Mouse (Mus musculus) embryonic facial prominence, embryonic 15.5 days (tissue): Measurements from ENCODE around the gene Pex10. TPM values are rescaled to one million over a fixed set of nuclear protein-coding genes. Genes with fewer than 3 reads are reported as not detected.

Source experiments
- ATAC-seq: fragments of 200-750 bp; cut with Nextera tagmentation; 2 replicates; pipeline ENCODE4 v1.8.0; 2017; ENCODE audit warnings: low read depth, moderate TSS enrichment; ENCODE audit not compliant: insufficient number of reproducible peaks, low FRiP score, low TSS enrichment
- H3K27ac ChIP-seq: fragments of 300-500 bp; sonication (generic); replicated peaks from 2 replicates; pipeline ENCODE4 v1.5.1; 2015; ENCODE audit warnings: mild to moderate bottlenecking, inconsistent platforms
- H3K27me3 ChIP-seq: fragments of 300-500 bp; sonication (generic); 2 replicates; pipeline ENCODE4 v1.6.1; 2015; ENCODE audit warnings: inconsistent platforms
- H3K36me3 ChIP-seq: fragments of 300-500 bp; sonication (generic); 2 replicates; pipeline ENCODE4 v1.6.1; 2015; ENCODE audit warnings: mild to moderate bottlenecking, inconsistent platforms
- H3K4me1 ChIP-seq: fragments of 300-500 bp; sonication (generic); 2 replicates; pipeline ENCODE4 v1.6.1; 2015; ENCODE audit warnings: inconsistent platforms
- H3K4me2 ChIP-seq: fragments of 300-500 bp; sonication (generic); replicated peaks from 2 replicates; pipeline ENCODE4 v1.6.1; 2015; ENCODE audit warnings: mild to moderate bottlenecking, inconsistent platforms
- H3K4me3 ChIP-seq: fragments of 300-500 bp; sonication (generic); replicated peaks from 2 replicates; pipeline ENCODE4 v1.5.1; 2015; ENCODE audit warnings: mild to moderate bottlenecking, inconsistent platforms
- H3K9ac ChIP-seq: fragments of 300-500 bp; sonication (generic); 2 replicates; pipeline ENCODE4 v1.6.1; 2015; ENCODE audit warnings: inconsistent platforms
- H3K9me3 ChIP-seq: fragments of 300-500 bp; sonication (generic); replicated peaks from 2 replicates; pipeline ENCODE4 v1.6.1; 2016; ENCODE audit warnings: inconsistent platforms
- WGBS: fragments of 180-500 bp; shearing (Covaris S2); methylation state at CpG from one replicate; pipeline ENCODE4 v1.1.7; 2015; 5-methylcytosine and 5-hydroxymethylcytosine counted together
- polyA plus RNA-seq: library from polyadenylated mRNA; unstranded; fragments of >200 nt; fragmentation: Nextera tagmentation; extraction: Ambion mirVana; gene quantifications from 2 replicates; pipeline ENCODE4 v1.2.1, GENCODE M21; 2015

Pex10 gene
- polyA plus RNA-seq, 1 experiment from 2014 or later = 22.1 TPM

GRCm38 (mm10) chr4:155095238-155095900 is 28.6 kb downstream of the Pex10 start:
- peak; percentile 73 for ATAC-seq
- H3K4me1 ChIP-seq = peaks cover 15% of the 10 kb centered on the region
- no peak overlapping the region for H3K4me2 ChIP-seq
- H3K27me3 ChIP-seq = no peaks in the 10 kb centered on the region
- no peak overlapping the region for H3K4me3 ChIP-seq
- no peaks in the 10 kb centered on the region for H3K36me3 ChIP-seq
- WGBS = 46% methylated on average over 8 of the region's 8 CpGs
- H3K27ac ChIP-seq = peak overlapping the region; percentile 49; the same call in 1 of the 2 replicates
- H3K9me3 ChIP-seq = no peaks in the 10 kb centered on the region
- H3K9ac ChIP-seq = no peak overlapping the region

GRCm38 (mm10) chr4:155095967-155096366 is 29.2 kb downstream of the Pex10 start:
- Histone ChIP-seq H3K4me1 (peaks cover 15% of the 10 kb centered on the region), H3K27ac (0 out of 2 replicates have a peak overlapping the region, but pooled peaks have one; percentile 49), H3K9me3 (no peaks in the 10 kb centered on the region), H3K27me3 (no peaks in the 10 kb centered on the region), H3K4me2 (no peak overlapping the region), H3K9ac (no peak overlapping the region), H3K4me3 (no peak overlapping the region), H3K36me3 (no peaks in the 10 kb centered on the region)
- WGBS = 87% methylated on average over 8 of the region's 8 CpGs
- ATAC-seq = no peak

GRCm38 (mm10) chr4:155097452-155097851 is 30.6 kb downstream of the Pex10 start:
- Histone ChIP-seq H3K27me3 (no peaks in the 10 kb centered on the region), H3K9ac (no peak overlapping the region), H3K36me3 (no peaks in the 10 kb centered on the region), H3K4me3 (no peak overlapping the region), H3K27ac (no peak overlapping the region), H3K9me3 (no peaks in the 10 kb centered on the region), H3K4me1 (peaks cover 15% of the 10 kb centered on the region), H3K4me2 (no peak overlapping the region)
- no peak for ATAC-seq
- WGBS = 72% methylated on average over 6 of the region's 6 CpGs

- no peaks in the 10 kb centered on the region for H3K36me3 ChIP-seq
- 79% methylated on average over 4 of the region's 4 CpGs for WGBS
- no peak overlapping the region for H3K4me3 ChIP-seq
- no peaks in the 10 kb centered on the region for H3K9me3 ChIP-seq
- no peak overlapping the region for H3K4me2 ChIP-seq
- no peak for ATAC-seq
- no peak overlapping the region for H3K27ac ChIP-seq
- H3K4me1 ChIP-seq = peaks cover 15% of the 10 kb centered on the region
- no peaks in the 10 kb centered on the region for H3K27me3 ChIP-seq
- H3K9ac ChIP-seq = no peak overlapping the region
Observed at GRCm38 (mm10) chr4:155098572-155098971, 31.8 kb downstream of the Pex10 start.

GRCm38 (mm10) chr4:155107886-155108285 is 41.1 kb downstream of the Pex10 start:
- Histone ChIP-seq H3K9ac (no peak overlapping the region), H3K4me1 (peaks cover 3% of the 10 kb centered on the region; the same call in 1 of the 2 replicates), H3K36me3 (no peaks in the 10 kb centered on the region), H3K27ac (no peak overlapping the region), H3K27me3 (no peaks in the 10 kb centered on the region), H3K4me2 (no peak overlapping the region), H3K4me3 (no peak overlapping the region), H3K9me3 (no peaks in the 10 kb centered on the region)
- ATAC-seq = no peak
- WGBS = 98% methylated on average over 4 of the region's 4 CpGs

GRCm38 (mm10) chr4:155109471-155109870 is 42.7 kb downstream of the Pex10 start:
- Histone ChIP-seq H3K27me3 (no peaks in the 10 kb centered on the region), H3K9me3 (no peaks in the 10 kb centered on the region), H3K9ac (no peak overlapping the region), H3K27ac (no peak overlapping the region), H3K36me3 (no peaks in the 10 kb centered on the region), H3K4me1 (peaks cover 14% of the 10 kb centered on the region), H3K4me2 (no peak overlapping the region), H3K4me3 (no peak overlapping the region)
- 52% methylated on average over 5 of the region's 5 CpGs for WGBS
- no peak for ATAC-seq

GRCm38 (mm10) chr4:155113766-155114410 is 47.1 kb downstream of the Pex10 start:
- peak overlapping the region; percentile 89 for H3K27ac ChIP-seq
- 0 out of 2 replicates have a peak overlapping the region, but pooled peaks have one; percentile 17 for H3K4me2 ChIP-seq
- peaks cover 47% of the 10 kb centered on the region for H3K4me1 ChIP-seq
- H3K36me3 ChIP-seq = no peaks in the 10 kb centered on the region
- no peaks in the 10 kb centered on the region for H3K9me3 ChIP-seq
- no peaks in the 10 kb centered on the region for H3K27me3 ChIP-seq
- 24% methylated on average over 8 of the region's 8 CpGs for WGBS
- H3K4me3 ChIP-seq = no peak overlapping the region
- no peak overlapping the region for H3K9ac ChIP-seq
- peak; percentile 39 for ATAC-seq

- Histone ChIP-seq H3K9ac (no peak overlapping the region), H3K36me3 (no peaks in the 10 kb centered on the region), H3K4me2 (no peak overlapping the region), H3K4me3 (no peak overlapping the region), H3K9me3 (no peaks in the 10 kb centered on the region), H3K27ac (peak overlapping the region; percentile 59; the same call in 1 of the 2 replicates), H3K4me1 (peaks cover 63% of the 10 kb centered on the region), H3K27me3 (no peaks in the 10 kb centered on the region)
- 67% methylated on average over 4 of the region's 4 CpGs for WGBS
- no peak for ATAC-seq
Observed at GRCm38 (mm10) chr4:155116607-155117006, 49.8 kb downstream of the Pex10 start.

- Histone ChIP-seq H3K4me3 (no peak overlapping the region), H3K27ac (no peak overlapping the region), H3K9ac (no peak overlapping the region), H3K4me1 (peaks cover 72% of the 10 kb centered on the region), H3K36me3 (no peaks in the 10 kb centered on the region), H3K9me3 (no peaks in the 10 kb centered on the region), H3K4me2 (no peak overlapping the region), H3K27me3 (no peaks in the 10 kb centered on the region)
- WGBS = 82% methylated on average over 6 of the region's 6 CpGs
- no peak for ATAC-seq
Observed at GRCm38 (mm10) chr4:155117396-155117978, 50.7 kb downstream of the Pex10 start.

GRCm38 (mm10) chr4:155118278-155118677 is 51.5 kb downstream of the Pex10 start:
- H3K4me1 ChIP-seq = peaks cover 80% of the 10 kb centered on the region
- WGBS = 86% methylated on average over 10 of the region's 10 CpGs
- no peak for ATAC-seq

GRCm38 (mm10) chr4:155120038-155120437 is 53.2 kb downstream of the Pex10 start:
- H3K9ac ChIP-seq = no peak overlapping the region
- H3K4me1 ChIP-seq = peaks cover 79% of the 10 kb centered on the region
- H3K27ac ChIP-seq = peak overlapping the region; percentile 18
- no peak overlapping the region for H3K4me3 ChIP-seq
- no peak for ATAC-seq
- H3K9me3 ChIP-seq = no peaks in the 10 kb centered on the region
- H3K36me3 ChIP-seq = no peaks in the 10 kb centered on the region
- H3K27me3 ChIP-seq = no peaks in the 10 kb centered on the region
- 85% methylated on average over 7 of the region's 7 CpGs for WGBS
- no peak overlapping the region for H3K4me2 ChIP-seq

More at GRCm38 (mm10) chr4:155118278-155118677, 51.5 kb downstream of the Pex10 start:
- Histone ChIP-seq H3K27me3 (no peaks in the 10 kb centered on the region), H3K9ac (no peak overlapping the region), H3K9me3 (no peaks in the 10 kb centered on the region), H3K4me2 (no peak overlapping the region), H3K4me3 (no peak overlapping the region), H3K27ac (no peak overlapping the region), H3K36me3 (no peaks in the 10 kb centered on the region)
